Mouse (Mus musculus) heart, adult 2 months (tissue): ENCODE measurements around the gene Mpnd.
A peak's percentile ranks its signal among the peaks of the same experiment; 100 is the strongest.

Source experiments
- CTCF ChIP-seq: fragments of 200-600 bp; IDR thresholded peaks from 2 replicates; pipeline ENCODE4 v1.8.1; 2022; ENCODE audit warnings: antibody characterized with exemption, mild to moderate bottlenecking, moderate library complexity
- POLR2A ChIP-seq: fragments of 200-500 bp; IDR thresholded peaks from 2 replicates; pipeline ENCODE4 v1.6.1; 2011; ENCODE audit warnings: mild to moderate bottlenecking, low read depth, low read length, control low read depth; ENCODE audit not compliant: insufficient read depth

GRCm38 (mm10) chr17:56018347-56019131, 13.0 kb downstream of the Mpnd start:
- TF ChIP-seq CTCF (peak; percentile 67), POLR2A (no peak)
